Mouse (Mus musculus) urinary bladder, postnatal 4 days (tissue): ENCODE data around the gene Pnrc2.

ENCODE experiments used
- DNase-seq, 2 experiments: peaks; one replicate each; pipeline ENCODE4 v3.0.0; 2021 to 2022; ENCODE audit warnings: low spot score in 2 of 2

Gene Pnrc2

GRCm38 (mm10) chr4:135891539-135891938, 17.9 kb upstream of the Pnrc2 start:
- DNase-seq: no peak

- peak; percentile 57 to 83 for DNase-seq
These were observed 16.2 kb upstream of the Pnrc2 start for GRCm38 (mm10) chr4:135889884-135890283.

- peak in 1 of 2 experiments; percentile 19 for DNase-seq
These were observed 15.7 kb upstream of the Pnrc2 start for GRCm38 (mm10) chr4:135889146-135889883.

- peak in 1 of 2 experiments; percentile 53 for DNase-seq
These were observed 14.9 kb upstream of the Pnrc2 start for GRCm38 (mm10) chr4:135888448-135889057.

- DNase-seq: peak in 1 of 2 experiments; percentile 44
These were observed 12.5 kb upstream of the Pnrc2 start for GRCm38 (mm10) chr4:135886184-135886583.

GRCm38 (mm10) chr4:135885676-135886075, 12.0 kb upstream of the Pnrc2 start:
- no peak for DNase-seq

- DNase-seq: peak in 1 of 2 experiments; percentile 16
These were observed 10.9 kb upstream of the Pnrc2 start for GRCm38 (mm10) chr4:135884531-135884930.

- DNase-seq: peak in 1 of 2 experiments; percentile 39
These were observed 10.3 kb upstream of the Pnrc2 start for GRCm38 (mm10) chr4:135883881-135884516.

GRCm38 (mm10) chr4:135883401-135883851, 9.8 kb upstream of the Pnrc2 start:
- peak in 1 of 2 experiments; percentile 50 for DNase-seq

GRCm38 (mm10) chr4:135882023-135882422, 8.4 kb upstream of the Pnrc2 start:
- DNase-seq: no peak

GRCm38 (mm10) chr4:135880576-135880975, 6.9 kb upstream of the Pnrc2 start:
- no peak for DNase-seq

- no peak for DNase-seq
These were observed 6.4 kb upstream of the Pnrc2 start for GRCm38 (mm10) chr4:135880018-135880417.

- no peak for DNase-seq
These were observed 5.4 kb upstream of the Pnrc2 start for GRCm38 (mm10) chr4:135879021-135879420.

- DNase-seq: no peak
These were observed 4.1 kb upstream of the Pnrc2 start for GRCm38 (mm10) chr4:135877742-135878141.

GRCm38 (mm10) chr4:135876583-135877020, 3.0 kb upstream of the Pnrc2 start:
- peak; percentile 65 to 71 for DNase-seq

- DNase-seq: peak in 1 of 2 experiments; percentile 48
These were observed 2.4 kb upstream of the Pnrc2 start for GRCm38 (mm10) chr4:135875991-135876582.

GRCm38 (mm10) chr4:135875546-135875945, 1.9 kb upstream of the Pnrc2 start:
- no peak for DNase-seq

- no peak for DNase-seq
These were observed 1.2 kb upstream of the Pnrc2 start for GRCm38 (mm10) chr4:135874564-135875535.

GRCm38 (mm10) chr4:135872589-135873391, 860 bp downstream of the Pnrc2 start:
- DNase-seq: no peak

GRCm38 (mm10) chr4:135872015-135872414, 1.6 kb downstream of the Pnrc2 start:
- no peak for DNase-seq
